Mouse (Mus musculus) C2C12 (cell line): ENCODE measurements around the gene Rcc1. TPM values are rescaled to one million over a fixed set of nuclear protein-coding genes. Genes with fewer than 3 reads are reported as not detected.
A peak's percentile ranks its signal among the peaks of the same experiment; 100 is the strongest.

ENCODE experiments used
- H3K27me3 ChIP-seq: one replicate; pipeline ENCODE4 v1.6.1; 2011; ENCODE audit not compliant: control insufficient read depth, insufficient read depth, insufficient read length
- H3K36me3 ChIP-seq: one replicate; pipeline ENCODE4 v1.6.1; 2011; ENCODE audit not compliant: control insufficient read depth, insufficient read depth
- H3K4me3 ChIP-seq: one replicate; pipeline ENCODE4 v1.5.1; 2011; ENCODE audit warnings: mild to moderate bottlenecking, control low read depth; ENCODE audit not compliant: poor library complexity, insufficient read depth, severe bottlenecking
- H3K79me2 ChIP-seq: one replicate; pipeline ENCODE4 v1.6.1; 2011; ENCODE audit not compliant: control insufficient read depth, insufficient read depth
- H3K79me3 ChIP-seq: one replicate; pipeline ENCODE4 v1.6.1; 2011; ENCODE audit warnings: low read depth, control low read depth
- H3ac ChIP-seq: one replicate; pipeline ENCODE3; 2011; ENCODE audit warnings: low read depth; ENCODE audit not compliant: control insufficient read depth, insufficient read length
- CEBPB ChIP-seq: IDR thresholded peaks from one replicate; pipeline ENCODE4 v1.6.1; 2011; ENCODE audit warnings: low read depth, mild to moderate bottlenecking, control low read depth, moderate library complexity
- CTCF ChIP-seq: IDR thresholded peaks from one replicate; pipeline ENCODE4 v1.5.1; 2011; ENCODE audit not compliant: control insufficient read depth, insufficient read depth, insufficient read length
- FOSL1 ChIP-seq: IDR thresholded peaks from one replicate; pipeline ENCODE4 v1.8.0; 2011; ENCODE audit warnings: mild to moderate bottlenecking, low read length; ENCODE audit not compliant: poor library complexity, insufficient read depth, severe bottlenecking
- MAX ChIP-seq: IDR thresholded peaks from one replicate; pipeline ENCODE4 v1.6.1; 2011; ENCODE audit warnings: mild to moderate bottlenecking, control low read depth
- MYOD1 ChIP-seq: IDR thresholded peaks from one replicate; pipeline ENCODE4 v1.6.1; 2011; ENCODE audit warnings: low read depth; ENCODE audit not compliant: control insufficient read depth, insufficient read length
- MYOG ChIP-seq: IDR thresholded peaks from one replicate; pipeline ENCODE4 v1.6.1; 2011; ENCODE audit not compliant: control insufficient read depth, insufficient read length; ENCODE audit errors: extremely low read depth
- USF1 ChIP-seq: IDR thresholded peaks from one replicate; pipeline ENCODE4 v1.6.1; 2011; ENCODE audit warnings: low read depth, mild to moderate bottlenecking, control low read depth, moderate library complexity
- polyA plus RNA-seq: library from polyadenylated mRNA; unstranded; fragments of >200 nt; fragmentation: generic; extraction: Trizol; gene quantifications from one replicate; pipeline ENCODE4 v1.2.1, GENCODE M21; 2012; ENCODE audit warnings: missing spikeins

The Rcc1 gene
- polyA plus RNA-seq, 1 experiment = 110 TPM

- no peaks in the 10 kb centered on the region for H3K79me2 ChIP-seq
- H3K36me3 ChIP-seq = no peaks in the 10 kb centered on the region
- H3K27me3 ChIP-seq = no peaks in the 10 kb centered on the region
- no peaks in the 10 kb centered on the region for H3K79me3 ChIP-seq
- no peak for TF ChIP-seq USF1
- TF ChIP-seq CEBPB = no peak
- TF ChIP-seq FOSL1 = no peak
- TF ChIP-seq MYOD1 = no peak
- no peak for TF ChIP-seq MAX
- TF ChIP-seq MYOG = no peak
- no peak for TF ChIP-seq CTCF
- H3ac ChIP-seq = peak overlapping the region; percentile 71
- no peak overlapping the region for H3K4me3 ChIP-seq
These were observed 51.2 kb downstream of the Rcc1 start for GRCm38 (mm10) chr4:132301965-132302938.

- no peaks in the 10 kb centered on the region for H3K79me3 ChIP-seq
- no peaks in the 10 kb centered on the region for H3K36me3 ChIP-seq
- no peaks in the 10 kb centered on the region for H3K27me3 ChIP-seq
- no peak overlapping the region for H3K4me3 ChIP-seq
- H3K79me2 ChIP-seq = no peaks in the 10 kb centered on the region
- H3ac ChIP-seq = no peak overlapping the region
- TF ChIP-seq MAX (no peak), CTCF (no peak), USF1 (no peak), CEBPB (no peak), FOSL1 (no peak), MYOD1 (no peak), MYOG (no peak)
These were observed 51.9 kb downstream of the Rcc1 start for GRCm38 (mm10) chr4:132301486-132301885.

GRCm38 (mm10) chr4:132299849-132300248 lies 53.6 kb downstream of the Rcc1 start:
- H3K36me3 ChIP-seq = no peaks in the 10 kb centered on the region
- H3K79me2 ChIP-seq = no peaks in the 10 kb centered on the region
- no peak overlapping the region for H3ac ChIP-seq
- H3K27me3 ChIP-seq = no peaks in the 10 kb centered on the region
- TF ChIP-seq FOSL1 (no peak), CTCF (no peak), MYOD1 (no peak), MAX (no peak), MYOG (no peak), USF1 (no peak), CEBPB (no peak)
- H3K4me3 ChIP-seq = no peak overlapping the region
- H3K79me3 ChIP-seq = no peaks in the 10 kb centered on the region

- no peak overlapping the region for H3ac ChIP-seq
- H3K36me3 ChIP-seq = peaks cover 27% of the 10 kb centered on the region
- no peak overlapping the region for H3K4me3 ChIP-seq
- H3K79me3 ChIP-seq = no peaks in the 10 kb centered on the region
- no peaks in the 10 kb centered on the region for H3K79me2 ChIP-seq
- no peaks in the 10 kb centered on the region for H3K27me3 ChIP-seq
- TF ChIP-seq MYOD1 (no peak), MAX (no peak), CTCF (no peak), MYOG (no peak), USF1 (no peak), CEBPB (no peak)
These were observed 57.6 kb downstream of the Rcc1 start for GRCm38 (mm10) chr4:132295696-132296390.

- TF ChIP-seq MAX = no peak
- TF ChIP-seq MYOG = no peak
- TF ChIP-seq FOSL1 = no peak
- no peak for TF ChIP-seq USF1
- TF ChIP-seq MYOD1 = no peak
- TF ChIP-seq CTCF = no peak
- no peak for TF ChIP-seq CEBPB
- H3ac ChIP-seq = no peak overlapping the region
- H3K4me3 ChIP-seq = no peak overlapping the region
- H3K27me3 ChIP-seq = no peaks in the 10 kb centered on the region
- H3K79me3 ChIP-seq = no peaks in the 10 kb centered on the region
- H3K36me3 ChIP-seq = peaks cover 43% of the 10 kb centered on the region
- H3K79me2 ChIP-seq = no peaks in the 10 kb centered on the region
These were observed 59.6 kb downstream of the Rcc1 start for GRCm38 (mm10) chr4:132293682-132294240.
